Mouse (Mus musculus) heart, adult 2 months (tissue): ENCODE data around the gene Taf9.

Experiments used
- CTCF ChIP-seq: fragments of 200-600 bp; IDR thresholded peaks from 2 replicates; pipeline ENCODE4 v1.8.1; 2022; ENCODE audit warnings: antibody characterized with exemption, mild to moderate bottlenecking, moderate library complexity
- EP300 ChIP-seq: fragments of 200-500 bp; IDR thresholded peaks from 2 replicates; pipeline ENCODE4 v1.6.1; 2011; ENCODE audit warnings: low read depth, low read length, control low read depth; ENCODE audit not compliant: insufficient read depth
- POLR2A ChIP-seq: fragments of 200-500 bp; IDR thresholded peaks from 2 replicates; pipeline ENCODE4 v1.6.1; 2011; ENCODE audit warnings: mild to moderate bottlenecking, low read depth, low read length, control low read depth; ENCODE audit not compliant: insufficient read depth

DNA sequence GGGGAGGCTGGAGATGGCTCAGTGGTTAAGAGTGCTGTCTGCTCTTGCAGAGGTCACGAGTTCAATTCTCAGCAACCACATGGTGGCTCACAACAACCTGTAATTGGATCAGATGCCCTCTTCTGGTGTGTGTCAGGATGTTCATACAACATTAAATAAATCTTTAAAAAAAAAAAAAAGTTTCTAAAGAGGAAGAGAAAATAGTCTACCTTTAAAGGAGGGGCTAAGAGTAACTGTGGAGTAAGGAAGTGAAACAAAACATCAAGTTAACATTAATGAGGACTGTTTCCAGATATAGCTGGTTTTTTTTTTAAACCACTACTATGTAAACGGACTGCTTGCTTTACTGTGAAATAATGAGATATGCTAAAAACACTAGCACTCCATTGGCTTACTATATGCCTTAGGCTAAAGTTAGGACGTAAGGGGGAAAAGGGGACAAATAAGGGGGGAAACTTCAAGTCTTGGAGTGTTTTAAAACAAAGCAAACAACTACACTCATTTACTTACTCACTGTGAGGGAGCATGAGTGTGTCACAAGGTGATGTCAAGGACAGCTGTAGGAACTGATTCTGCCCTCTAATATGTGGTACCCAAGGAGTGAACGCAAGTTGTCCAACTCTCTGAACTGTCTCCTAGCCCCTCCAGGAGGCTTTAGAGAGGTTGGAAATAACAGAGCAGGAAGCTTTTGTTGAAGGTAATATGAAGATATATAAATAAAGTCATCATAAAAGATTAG is 8.7 kb upstream of the Taf9 start:
- TF ChIP-seq EP300 (no peak), POLR2A (no peak), CTCF (no peak)
